Mouse (Mus musculus) embryonic stem cell, embryonic (primary cell): ENCODE measurements at regions not wholly inside any gene's neighbourhood (a gene's known extent, or its start where the extent isn't known, plus 50 kb on each side); places are given as distances from the start of the nearest gene placed in this dataset.
"Not testable (repeated sequence)": the region's sequence is repeated elsewhere in the genome, so short reads cannot be mapped to it uniquely, and the experiment has no call there.

ENCODE experiments used
- CTCF ChIA-PET, 4 experiments: fragments of 300-600 bp in 2 of 4; fragments of 350-600 bp in 2 of 4; sonication (Branson Sonifier 250); formaldehyde crosslinking; loops; one replicate each; lab custom pipeline; 2022; ENCODE audit warnings: inconsistent platforms in 2 of 4; lab: Charles Lee
- POLR2A ChIA-PET, 4 experiments: fragments of 300-600 bp in 2 of 4; fragments of 350-600 bp in 2 of 4; sonication (Branson Sonifier 250); formaldehyde crosslinking; loops; one replicate each; lab custom pipeline; 2022; ENCODE audit warnings: antibody characterized with exemption in 4 of 4, inconsistent platforms in 1 of 4; lab: Charles Lee

- ChIA-PET CTCF (interaction anchor here (0.5 to 3.0 kb wide), 25 partner anchors 8 to 394 kb away, joined by 3 to 32 read pairs (median 3); no protein-coding TSS in a partner anchor), POLR2A (interaction anchor here in 3 of 4 experiments (0.5 to 5.1 kb wide), 23 partner anchors 10 to 832 kb away, joined by 3 to 36 read pairs (median 3); partner anchors contain the start of gene Cep41 (in 1 of the 3))
Observed at GRCm38 (mm10) chr6:31125328-31126118, 166.6 kb upstream of the Klf14 start.

GRCm38 (mm10) chr6:31126131-31126871, 167.4 kb upstream of the Klf14 start:
- ChIA-PET CTCF (interaction anchor here (0.7 to 3.0 kb wide), 6 partner anchors 10 to 60 kb away, joined by 3 to 32 read pairs (median 4); no protein-coding TSS in a partner anchor), POLR2A (interaction anchor here in 3 of 4 experiments (0.5 to 5.1 kb wide), 16 partner anchors 9 to 591 kb away, joined by 3 to 36 read pairs (median 4); partner anchors contain the start of gene Cep41 (in 1 of the 3))

GRCm38 (mm10) chr6:31129170-31129569, 170.3 kb upstream of the Klf14 start:
- POLR2A ChIA-PET = interaction anchor here (0.6 to 5.1 kb wide), 8 partner anchors 10 to 391 kb away, joined by 3 to 36 read pairs (median 4); no protein-coding TSS in a partner anchor
- CTCF ChIA-PET = no interaction called here

GRCm38 (mm10) chr6:31129987-31130386, 171.1 kb upstream of the Klf14 start:
- ChIA-PET POLR2A (interaction anchor here in 1 of 4 experiments (1.1 kb wide), 1 partner anchor 11 kb away, joined by 8 read pairs; no protein-coding TSS in a partner anchor), CTCF (no interaction called here)

- CTCF ChIA-PET = no interaction called here
- POLR2A ChIA-PET = no interaction called here
Observed at GRCm38 (mm10) chr6:31130522-31130921, 171.6 kb upstream of the Klf14 start.

GRCm38 (mm10) chr6:31131716-31132115, 172.8 kb upstream of the Klf14 start:
- CTCF ChIA-PET = no interaction called here

GRCm38 (mm10) chr6:31132396-31133190, 173.7 kb upstream of the Klf14 start:
- ChIA-PET POLR2A (no interaction called here), CTCF (no interaction called here)

More at GRCm38 (mm10) chr6:31131716-31132115, 172.8 kb upstream of the Klf14 start:
- POLR2A ChIA-PET = no interaction called here

GRCm38 (mm10) chr6:31133896-31134735, 175.2 kb upstream of the Klf14 start:
- POLR2A ChIA-PET = interaction anchor here in 2 of 4 experiments (2.6 to 3.2 kb wide), 2 partner anchors 7 to 8 kb away, joined by 8 to 16 read pairs; no protein-coding TSS in a partner anchor
- CTCF ChIA-PET = interaction anchor here in 3 of 4 experiments (0.6 to 1.4 kb wide), 4 partner anchors 9 to 505 kb away, joined by 3 to 4 read pairs (median 3); no protein-coding TSS in a partner anchor

- ChIA-PET POLR2A (interaction anchor here in 2 of 4 experiments (2.6 to 3.2 kb wide), 2 partner anchors 8 to 9 kb away, joined by 8 to 16 read pairs; no protein-coding TSS in a partner anchor), CTCF (interaction anchor here in 2 of 4 experiments (0.6 to 3.0 kb wide), 3 partner anchors 9 to 236 kb away, joined by 3 to 32 read pairs (median 3); no protein-coding TSS in a partner anchor)
Observed at GRCm38 (mm10) chr6:31134736-31135077, 175.8 kb upstream of the Klf14 start.

GRCm38 (mm10) chr6:31135580-31135979, 176.7 kb upstream of the Klf14 start:
- ChIA-PET CTCF (interaction anchor here in 2 of 4 experiments (0.6 to 3.0 kb wide), 6 partner anchors 9 to 235 kb away, joined by 3 to 32 read pairs (median 6); no protein-coding TSS in a partner anchor), POLR2A (interaction anchor here in 3 of 4 experiments (1.2 to 3.2 kb wide), 5 partner anchors 9 to 41 kb away, joined by 3 to 16 read pairs (median 7); no protein-coding TSS in a partner anchor)

- POLR2A ChIA-PET = interaction anchor here in 3 of 4 experiments (0.6 to 3.2 kb wide), 9 partner anchors 10 to 79 kb away, joined by 3 to 16 read pairs (median 4); no protein-coding TSS in a partner anchor
- CTCF ChIA-PET = interaction anchor here (0.5 to 3.0 kb wide), 24 partner anchors 11 to 382 kb away, joined by 3 to 32 read pairs (median 4); no protein-coding TSS in a partner anchor
Observed at GRCm38 (mm10) chr6:31136895-31137294, 178.0 kb upstream of the Klf14 start.

GRCm38 (mm10) chr6:31137351-31137750, 178.5 kb upstream of the Klf14 start:
- ChIA-PET POLR2A (interaction anchor here in 2 of 4 experiments (0.9 to 3.2 kb wide), 3 partner anchors 11 to 17 kb away, joined by 3 to 16 read pairs (median 4); no protein-coding TSS in a partner anchor), CTCF (interaction anchor here in 3 of 4 experiments (0.8 to 3.0 kb wide), 14 partner anchors 11 to 382 kb away, joined by 3 to 32 read pairs (median 4); no protein-coding TSS in a partner anchor)

GRCm38 (mm10) chr6:31140000-31140399, 181.1 kb upstream of the Klf14 start:
- ChIA-PET POLR2A (interaction anchor here in 3 of 4 experiments (0.6 to 1.5 kb wide), 6 partner anchors 11 to 44 kb away, joined by 3 to 5 read pairs (median 4); no protein-coding TSS in a partner anchor), CTCF (interaction anchor here in 2 of 4 experiments (0.8 to 1.7 kb wide), 3 partner anchors 14 to 16 kb away, joined by 3 to 5 read pairs (median 4); no protein-coding TSS in a partner anchor)

GRCm38 (mm10) chr6:31140593-31140992, 181.7 kb upstream of the Klf14 start:
- CTCF ChIA-PET = interaction anchor here in 2 of 4 experiments (0.7 to 1.7 kb wide), 6 partner anchors 11 to 40 kb away, joined by 3 to 5 read pairs (median 3); no protein-coding TSS in a partner anchor
- POLR2A ChIA-PET = interaction anchor here in 2 of 4 experiments (0.8 to 1.2 kb wide), 6 partner anchors 10 to 46 kb away, joined by 3 to 5 read pairs (median 3); no protein-coding TSS in a partner anchor

- CTCF ChIA-PET = interaction anchor here in 2 of 4 experiments (0.5 to 1.2 kb wide), 3 partner anchors 41 to 838 kb away, joined by 3 to 4 read pairs (median 3); no protein-coding TSS in a partner anchor
- POLR2A ChIA-PET = interaction anchor here in 2 of 4 experiments (0.8 kb wide), 2 partner anchors 12 to 17 kb away, joined by 3 to 8 read pairs; no protein-coding TSS in a partner anchor
Observed at GRCm38 (mm10) chr6:31141486-31141885, 182.6 kb upstream of the Klf14 start.

GRCm38 (mm10) chr6:31142479-31143007, 183.7 kb upstream of the Klf14 start:
- CTCF ChIA-PET = not testable (repeated sequence)
- POLR2A ChIA-PET = interaction anchor here in 1 of 4 experiments (0.6 kb wide), 1 partner anchor 434 kb away, joined by 3 read pairs; no protein-coding TSS in a partner anchor
